ENCODE assay signal across 8 mouse cellular contexts in genomic region chr4:62229448-62229847, GRCm38 (mm10). TPM values are rescaled to one million over a fixed set of nuclear protein-coding genes. Genes with fewer than 3 reads are reported as not detected.
DNase-seq lines count a peak whose midpoint lies in the region.

No protein-coding gene starts in this region.

- peak; percentile 12 for DNase-seq in adrenal gland, postnatal 14 days
- no peak for DNase-seq in adrenal gland, adult 18-20 months (ENCODE audit: low spot score in 2 of 2)
- DNase-seq in kidney, postnatal 10 days = peak; percentile 15
- DNase-seq in kidney, postnatal 14 days = no peak
- DNase-seq in A20 (ENCODE audit: low read depth, low spot score) = peak; percentile 60
- peak; percentile 14 to 26 for DNase-seq in cerebellum, postnatal 36 days
- DNase-seq in spleen, postnatal 4 days (ENCODE audit: low spot score in 2 of 2) = no peak
- DNase-seq in MN1 (ENCODE audit: low spot score) = no peak

RNA-seq across cellular contexts. Expression of gene Zfp37, which starts 1.4 kb away (rescaled TPM):
- 5.2 and 6.9 TPM in 2 replicates for total RNA-seq in adrenal gland, postnatal 14 days (2021)
- total RNA-seq in adrenal gland, adult 18-20 months (2021) = 1 to 10 TPM; 4.7 to 4.8 TPM

RNA-seq across cellular contexts. Expression of gene Slc31a2, which starts 32.9 kb away (rescaled TPM):
- total RNA-seq in adrenal gland, postnatal 14 days (2021) = 17.7 and 19.5 TPM in 2 replicates
- total RNA-seq in adrenal gland, adult 18-20 months (2021) = 10 to 100 TPM; 27.0 to 28.3 TPM

Comparison
In these comparisons a context has a peak if more than half of its experiments do, and no peak if none do; other contexts are left out.
1. DNase-seq: peak in adrenal gland, postnatal 14 days (single experiment), kidney, postnatal 10 days (single experiment), A20 (single experiment) and cerebellum, postnatal 36 days (2 of 2); none in adrenal gland, adult 18-20 months (0 of 2), kidney, postnatal 14 days (single experiment), spleen, postnatal 4 days (0 of 2) and MN1 (single experiment).